Mouse (Mus musculus) layer of hippocampus, postnatal 25 days (tissue): ENCODE measurements around the gene Ghdc. TPM values are rescaled to one million over a fixed set of nuclear protein-coding genes. Genes with fewer than 3 reads are reported as not detected.

ENCODE experiments used
- DNase-seq, 2 experiments: peaks; one replicate each; pipeline ENCODE4 v3.0.0; 2022; ENCODE audit warnings: mixed read lengths in 2 of 2, low spot score in 1 of 2; ENCODE audit errors: extremely low spot score in 1 of 2
- total RNA-seq, 2 experiments: library from RNA; stranded (reverse); gene quantifications; 2 replicates each; pipeline ENCODE4 v1.2.3; 2021

The Ghdc gene
- total RNA-seq, 2 experiments from 2014 or later = 5.2 to 6.8 TPM

DNA sequence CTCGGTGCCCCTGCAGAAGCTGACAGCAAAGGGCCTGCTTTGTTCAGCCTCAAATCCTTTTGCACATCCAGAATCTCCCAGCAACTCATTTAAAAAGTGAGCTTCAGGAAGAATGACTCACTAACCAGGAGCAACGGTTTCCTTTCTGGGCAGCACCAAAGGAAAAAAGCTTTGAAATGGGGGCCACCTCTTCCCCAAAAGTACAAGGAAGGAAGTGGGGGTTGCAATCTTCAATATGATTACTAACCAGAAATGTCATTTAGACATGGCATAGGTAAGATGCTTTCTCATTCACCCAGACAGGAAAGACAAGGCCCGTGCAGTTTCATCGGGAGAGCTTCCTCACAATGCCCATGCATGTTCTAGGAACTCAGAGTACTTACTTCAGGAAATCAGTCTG, 49.5 kb downstream of the Ghdc start:
- no peak for DNase-seq

DNA sequence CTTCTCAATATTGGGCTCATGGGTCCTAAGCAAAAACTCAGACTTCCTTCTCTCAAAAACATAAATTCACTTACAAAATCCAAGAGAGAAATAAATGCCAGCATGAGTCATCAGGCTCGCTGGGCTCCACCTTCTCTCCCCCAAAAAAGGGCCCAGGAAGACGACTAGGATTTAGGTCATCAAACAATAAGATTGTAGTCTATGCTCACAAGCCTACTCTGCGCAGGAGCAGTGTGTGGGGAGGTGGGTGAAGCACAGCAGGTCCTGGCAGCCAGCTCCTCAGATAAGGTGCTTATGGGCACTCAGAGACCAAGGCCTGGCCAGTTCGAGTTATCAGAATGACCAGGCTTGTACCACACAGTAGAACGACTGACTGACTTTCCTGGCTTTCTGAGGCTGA, 50.4 kb downstream of the Ghdc start:
- no peak for DNase-seq

DNA sequence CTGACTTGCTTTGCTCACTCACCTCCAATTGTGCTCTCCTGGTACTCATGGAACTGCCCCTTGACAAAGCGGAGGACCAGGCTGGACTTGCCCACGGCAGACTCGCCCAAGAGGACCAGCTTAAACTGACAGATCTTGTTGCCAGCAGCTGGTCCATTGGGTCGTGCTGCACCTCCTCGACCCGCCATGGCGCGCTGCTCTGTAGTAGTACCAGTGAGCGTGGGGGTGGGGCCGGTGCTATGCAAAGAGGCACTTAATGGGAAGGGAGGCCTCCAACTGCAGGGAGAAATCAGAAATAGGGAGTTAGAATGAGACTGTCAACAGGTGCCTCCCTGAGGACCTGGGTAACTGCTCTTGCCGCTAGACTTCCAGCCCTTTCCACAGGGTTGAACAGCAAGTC, 50.9 kb downstream of the Ghdc start:
- DNase-seq = no peak

DNA sequence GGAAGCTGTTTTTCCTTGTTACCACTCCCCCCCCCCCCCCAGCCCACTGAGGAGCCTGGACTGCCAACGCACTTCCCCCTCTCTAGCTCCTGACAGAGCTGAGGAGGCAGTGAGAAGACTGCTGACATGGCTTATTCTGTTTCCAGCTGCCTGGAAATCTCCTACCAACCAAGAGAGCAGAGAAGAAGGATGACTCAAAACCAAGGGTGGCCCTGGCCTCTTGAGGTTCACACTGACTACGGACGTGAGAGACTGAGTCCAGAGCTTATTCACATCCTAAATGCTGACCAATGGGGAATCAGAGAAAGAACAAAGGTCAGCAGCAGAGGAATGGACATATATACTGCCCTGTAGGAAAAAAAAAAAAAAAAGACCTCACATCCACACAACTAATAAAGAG, 51.4 kb downstream of the Ghdc start:
- no peak for DNase-seq

DNA sequence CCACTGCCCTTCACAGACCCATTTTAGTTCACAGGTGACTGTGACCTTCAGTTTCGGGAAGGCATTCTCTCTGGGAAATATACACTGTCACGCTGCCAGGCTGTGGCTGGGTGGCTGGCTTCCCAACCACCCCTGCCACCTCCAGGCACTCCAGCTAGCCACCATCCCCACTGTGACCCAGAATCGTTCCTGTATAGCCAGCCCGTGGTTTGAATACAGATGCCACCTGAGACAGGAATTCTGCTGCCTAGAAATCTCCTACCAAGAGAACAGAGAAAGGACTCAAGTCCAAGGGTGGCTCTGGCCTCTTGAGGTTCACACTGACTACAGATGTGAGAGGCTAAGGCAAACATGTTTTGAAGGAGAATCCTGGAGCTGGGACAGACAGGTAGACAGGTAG, 51.9 kb downstream of the Ghdc start:
- DNase-seq = no peak

DNA sequence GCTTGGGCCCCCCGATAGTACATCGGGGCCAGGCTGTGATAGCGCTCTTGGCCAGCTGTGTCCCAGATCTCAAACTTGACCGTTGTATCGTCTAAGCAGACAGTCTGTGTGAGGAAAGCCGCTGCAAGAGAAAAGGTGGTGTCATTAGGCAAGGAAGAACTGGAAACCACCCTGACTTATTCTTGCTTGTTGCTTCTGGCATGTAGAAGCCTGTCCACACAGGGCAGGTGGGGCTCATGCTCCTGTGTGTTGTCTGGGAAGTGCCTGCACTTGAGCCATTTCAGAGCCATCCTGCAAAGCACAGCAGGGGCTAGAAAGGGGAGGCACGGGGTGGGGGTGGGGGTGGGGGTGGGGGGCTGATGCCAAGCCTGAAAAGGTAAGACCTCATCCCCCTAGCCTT, 52.3 kb downstream of the Ghdc start:
- no peak for DNase-seq

DNA sequence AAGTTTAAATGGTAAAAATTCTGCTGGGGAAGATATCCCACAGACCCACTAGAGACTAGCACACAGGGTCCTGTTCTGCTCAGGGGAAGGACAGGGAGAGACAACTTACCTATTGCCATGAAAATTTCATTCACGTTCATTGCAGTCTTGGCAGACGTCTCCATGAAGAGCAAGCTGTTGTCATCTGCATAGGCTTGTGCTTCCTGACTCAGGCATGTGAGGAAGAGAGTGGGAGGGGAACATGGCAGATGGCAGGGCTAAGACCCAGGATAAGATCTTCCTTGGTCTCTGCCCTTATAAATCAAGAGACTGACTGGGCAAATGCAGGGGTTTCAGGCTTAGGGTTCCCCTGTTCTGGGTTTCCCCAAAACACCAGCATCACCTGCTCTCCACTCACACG, 54.1 kb downstream of the Ghdc start:
- DNase-seq = no peak

Other genes starting within 250 kb of the Ghdc start
- gene Acly, start 243.0 kb downstream of the Ghdc start, total RNA-seq = 100 to 1,000 TPM; 107 to 112 TPM
- 1 to 10 TPM in 1 of 2 experiments, under 1 TPM in 1; 0.54 to 1.2 TPM for gene Ttc25, start 225.3 kb downstream of the Ghdc start, total RNA-seq
- gene Cnp, start 196.1 kb downstream of the Ghdc start, total RNA-seq = 100 to 1,000 TPM; 365 to 435 TPM
- gene Nkiras2, start 151.7 kb downstream of the Ghdc start, total RNA-seq = 10 to 100 TPM; 15.1 to 16.5 TPM
- gene Dnajc7, start 150.8 kb downstream of the Ghdc start, total RNA-seq = 100 to 1,000 TPM; 234 to 286 TPM
- gene Zfp385c, start 78.5 kb downstream of the Ghdc start, total RNA-seq = under 1 TPM in 1 of 2 experiments, not detected in 1; 0.31 TPM
- 1 to 10 TPM; 1.4 to 2.1 TPM for gene Dhx58, start 66.7 kb downstream of the Ghdc start, total RNA-seq
- 10 to 100 TPM; 55.6 to 55.9 TPM for gene Kat2a, start 58.5 kb downstream of the Ghdc start, total RNA-seq
- gene Hspb9, start 57.1 kb downstream of the Ghdc start, total RNA-seq = not detected
- 100 to 1,000 TPM; 141 to 152 TPM for gene Rab5c, start 32.7 kb downstream of the Ghdc start, total RNA-seq
- gene Kcnh4, start 11.0 kb downstream of the Ghdc start, total RNA-seq = 1 to 10 TPM; 1.1 to 1.8 TPM
- not detected for gene Hcrt, start 8.0 kb downstream of the Ghdc start, total RNA-seq
- gene Stat5b, start 79.8 kb upstream of the Ghdc start, total RNA-seq = 10 to 100 TPM; 11.5 to 11.7 TPM
- gene Stat5a, start 88.4 kb upstream of the Ghdc start, total RNA-seq = 1 to 10 TPM; 1.1 to 1.7 TPM
- 10 to 100 TPM; 32.9 to 34.4 TPM for gene Stat3, start 168.6 kb upstream of the Ghdc start, total RNA-seq
- 10 to 100 TPM; 14.2 to 15.8 TPM for gene Cavin1, start 199.9 kb upstream of the Ghdc start, total RNA-seq
- 100 to 1,000 TPM; 446 to 454 TPM for gene Atp6v0a1, start 238.5 kb upstream of the Ghdc start, total RNA-seq